Mouse (Mus musculus): ENCODE results near the gene Eno1. TPM values are rescaled to one million over a fixed set of nuclear protein-coding genes. Genes with fewer than 3 reads are reported as not detected.
A peak's percentile ranks its signal among the peaks of the same experiment; 100 is the strongest.

The Eno1 gene
- polyA plus RNA-seq (2015; fragmentation: Nextera tagmentation; extraction: Ambion mirVana) = 783 and 784 TPM in 2 replicates

DNA sequence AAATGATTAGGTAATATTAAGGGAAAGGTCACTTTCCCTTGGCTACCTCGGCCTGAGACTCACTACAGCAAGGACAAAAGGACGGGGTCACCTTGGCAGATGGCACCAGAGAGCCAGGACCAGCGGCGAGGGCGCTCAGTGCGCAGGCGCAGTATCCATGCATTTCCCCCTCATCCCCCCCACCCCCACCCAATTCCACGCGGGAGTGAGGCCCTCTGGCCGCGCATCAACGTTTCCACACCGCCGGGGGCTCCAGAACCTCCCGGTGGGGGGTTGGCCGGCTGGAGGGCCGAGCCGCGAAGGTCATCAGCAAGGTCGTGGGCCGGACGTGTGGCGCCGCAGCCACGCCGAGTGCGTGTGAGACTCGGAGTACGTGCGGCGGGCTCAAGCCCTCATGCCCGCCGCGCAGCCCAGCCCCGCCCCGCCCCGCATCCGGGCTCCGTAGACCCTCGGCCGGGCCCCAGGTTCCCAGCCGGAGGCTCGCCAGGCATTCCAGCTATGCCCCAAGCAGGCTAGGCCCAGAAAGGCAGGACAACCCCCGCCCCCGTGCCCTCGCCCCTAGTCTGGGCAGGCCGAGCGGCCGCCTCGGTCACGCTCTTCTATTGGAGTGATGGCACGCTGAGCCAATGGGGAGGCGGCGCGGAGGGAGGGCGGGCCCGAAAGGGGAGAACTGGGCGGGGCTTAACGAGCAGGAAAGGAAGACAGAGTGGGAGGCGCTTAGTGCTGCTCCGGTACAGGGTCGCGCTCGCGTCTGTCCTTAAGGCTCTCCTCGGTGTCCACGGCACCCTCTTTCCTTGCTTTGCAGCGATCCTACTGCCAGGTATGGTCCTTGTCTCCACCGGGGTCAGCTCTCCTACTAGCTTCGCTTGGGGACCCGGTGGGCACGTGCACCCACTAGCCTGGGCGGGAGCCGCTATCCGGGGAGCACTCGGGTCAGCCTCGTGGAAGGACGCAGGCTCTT, at the start of gene Eno1:
Gene Eno1 (plus strand): TSS at position 201 of the 961 bp plus-strand sequence.
- H3K27ac ChIP-seq = peak within 1 kb of the TSS; percentile 87
- H3K4me3 ChIP-seq (replicated peaks) = peak within 1 kb of the TSS; percentile 90
- WGBS (ENCODE audit: insufficient replicate concordance) = under 1% methylated on average over 78 of the region's 78 CpGs
- DNase-seq (peak; percentile 95), ATAC-seq (ENCODE audit: low read depth) (peak; percentile 93)
- H3K4me2 ChIP-seq = peak within 1 kb of the TSS; percentile 98
- H3K9ac ChIP-seq = peak within 1 kb of the TSS; percentile 90
- peaks cover 27% of the 10 kb centered on the region for H3K36me3 ChIP-seq
- no peaks in the 10 kb centered on the region for H3K27me3 ChIP-seq
- H3K4me1 ChIP-seq (replicated peaks) = peaks cover 66% of the 10 kb centered on the region
- H3K9me3 ChIP-seq (replicated peaks) = no peaks in the 10 kb centered on the region

DNA sequence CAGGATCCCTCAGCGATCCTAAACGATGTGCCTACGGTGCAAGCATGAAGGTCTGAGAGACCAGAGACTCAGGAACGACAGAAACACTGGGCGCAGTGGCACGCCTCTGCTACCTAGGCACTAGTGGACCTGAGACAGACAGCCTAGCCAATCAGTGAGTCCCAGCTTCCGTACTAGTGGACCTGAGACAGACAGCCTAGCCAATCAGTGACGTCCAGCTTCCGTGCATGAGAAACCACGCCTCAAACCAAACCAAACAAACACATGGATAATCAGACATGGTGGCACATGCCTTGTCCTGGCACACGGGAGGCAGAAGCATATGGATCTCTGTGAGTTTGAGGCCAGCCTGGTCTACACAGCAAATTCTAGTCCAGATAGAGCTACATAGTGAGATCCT, 48.3 kb upstream of the Eno1 start:
- Histone ChIP-seq H3K4me1 (replicated peaks) (no peaks in the 10 kb centered on the region), H3K9ac (no peak overlapping the region), H3K27me3 (no peaks in the 10 kb centered on the region), H3K4me3 (replicated peaks) (no peak overlapping the region), H3K9me3 (replicated peaks) (no peaks in the 10 kb centered on the region), H3K4me2 (peak overlapping the region; percentile 13; the same call in 1 of the 2 replicates), H3K27ac (no peak overlapping the region), H3K36me3 (no peaks in the 10 kb centered on the region)
- DNase-seq = peak; percentile 26
- ATAC-seq (ENCODE audit: low read depth) = peak; percentile 64
- WGBS (ENCODE audit: insufficient replicate concordance) = 35% methylated on average over 11 of the region's 11 CpGs

DNA sequence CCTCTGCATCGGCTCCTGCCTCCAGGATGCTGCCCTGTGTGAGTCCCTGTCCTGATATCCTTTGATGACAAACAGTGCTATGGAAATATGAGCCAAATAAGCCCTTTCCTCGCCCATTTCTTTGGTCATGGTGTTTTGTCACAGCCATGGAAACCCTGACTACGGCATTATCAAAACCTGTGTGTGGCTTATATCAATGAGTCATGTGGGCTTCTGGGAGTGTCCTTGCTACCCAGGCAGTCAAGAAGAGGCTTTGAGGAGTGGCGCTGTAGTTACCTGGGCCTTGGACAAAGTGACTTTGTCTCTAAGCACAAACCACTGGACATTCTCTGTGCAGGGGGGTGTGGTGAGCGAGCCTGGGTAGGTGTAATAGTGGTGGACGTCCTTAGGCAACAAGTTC, 44.3 kb upstream of the Eno1 start:
- no peak for ATAC-seq (ENCODE audit: low read depth)

DNA sequence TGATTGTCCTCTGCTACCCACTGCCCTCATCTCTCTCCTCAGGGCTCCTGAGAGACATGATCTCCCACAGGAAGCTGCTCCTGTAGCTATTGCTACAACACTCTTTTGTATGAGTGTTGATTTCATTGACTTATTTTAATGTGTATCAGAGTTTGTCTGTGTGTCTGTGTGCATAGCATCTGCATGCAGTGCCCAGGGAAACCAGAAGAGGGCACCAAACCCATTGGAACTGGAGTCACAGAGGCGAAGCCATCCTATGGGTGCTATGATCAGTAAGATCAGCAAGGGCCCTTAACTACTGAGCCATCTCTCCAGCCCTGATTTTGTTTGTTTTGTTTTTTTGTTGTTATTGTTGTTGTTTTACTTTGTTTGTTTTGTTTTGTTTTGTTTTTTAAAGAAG, 42.6 kb upstream of the Eno1 start:
- no peaks in the 10 kb centered on the region for H3K4me1 ChIP-seq (replicated peaks)
- no peak overlapping the region for H3K27ac ChIP-seq
- no peak overlapping the region for H3K9ac ChIP-seq
- no peaks in the 10 kb centered on the region for H3K9me3 ChIP-seq (replicated peaks)
- no peaks in the 10 kb centered on the region for H3K27me3 ChIP-seq
- DNase-seq = no peak
- no peak overlapping the region for H3K4me2 ChIP-seq
- WGBS (ENCODE audit: insufficient replicate concordance) = 21% methylated on average over 1 of the region's 1 CpGs
- no peak overlapping the region for H3K4me3 ChIP-seq (replicated peaks)
- no peaks in the 10 kb centered on the region for H3K36me3 ChIP-seq
- no peak for ATAC-seq (ENCODE audit: low read depth)

More for the DNA sequence above, 44.3 kb upstream of the Eno1 start:
- no peaks in the 10 kb centered on the region for H3K36me3 ChIP-seq
- no peak overlapping the region for H3K27ac ChIP-seq
- no peak overlapping the region for H3K9ac ChIP-seq
- DNase-seq = no peak
- no peak overlapping the region for H3K4me2 ChIP-seq
- 65% methylated on average over 6 of the region's 6 CpGs for WGBS (ENCODE audit: insufficient replicate concordance)
- H3K4me1 ChIP-seq (replicated peaks) = no peaks in the 10 kb centered on the region
- H3K9me3 ChIP-seq (replicated peaks) = no peaks in the 10 kb centered on the region
- H3K27me3 ChIP-seq = no peaks in the 10 kb centered on the region
- H3K4me3 ChIP-seq (replicated peaks) = no peak overlapping the region

DNA sequence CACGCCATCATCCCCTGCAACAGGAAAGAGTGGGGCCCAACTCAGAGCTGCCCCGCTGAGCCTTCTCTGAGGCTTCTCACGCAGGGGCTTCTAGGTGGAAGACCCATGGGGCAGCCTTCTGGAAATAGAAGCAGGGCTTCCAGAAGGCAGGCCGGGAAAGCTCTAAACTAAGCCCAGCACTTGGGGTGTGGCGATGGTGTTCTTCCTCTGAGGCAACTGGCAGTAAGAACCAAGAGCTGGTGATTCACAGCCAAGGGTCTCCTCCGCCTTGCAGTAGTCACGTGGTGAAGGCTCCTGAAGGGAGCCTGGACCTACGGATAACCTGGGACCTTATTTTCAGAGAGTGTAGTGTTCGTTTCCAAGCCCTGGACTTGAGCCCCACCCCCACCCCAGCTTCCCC, 38.3 kb upstream of the Eno1 start:
- 53% methylated on average over 9 of the region's 9 CpGs for WGBS (ENCODE audit: insufficient replicate concordance)
- Histone ChIP-seq H3K4me3 (replicated peaks) (no peak overlapping the region), H3K9me3 (replicated peaks) (no peaks in the 10 kb centered on the region), H3K36me3 (no peaks in the 10 kb centered on the region), H3K27ac (no peak overlapping the region), H3K27me3 (no peaks in the 10 kb centered on the region), H3K4me2 (no peak overlapping the region), H3K4me1 (replicated peaks) (no peaks in the 10 kb centered on the region; the same call in 1 of the 2 replicates), H3K9ac (no peak overlapping the region)
- ATAC-seq (ENCODE audit: low read depth) (no peak), DNase-seq (no peak)

DNA sequence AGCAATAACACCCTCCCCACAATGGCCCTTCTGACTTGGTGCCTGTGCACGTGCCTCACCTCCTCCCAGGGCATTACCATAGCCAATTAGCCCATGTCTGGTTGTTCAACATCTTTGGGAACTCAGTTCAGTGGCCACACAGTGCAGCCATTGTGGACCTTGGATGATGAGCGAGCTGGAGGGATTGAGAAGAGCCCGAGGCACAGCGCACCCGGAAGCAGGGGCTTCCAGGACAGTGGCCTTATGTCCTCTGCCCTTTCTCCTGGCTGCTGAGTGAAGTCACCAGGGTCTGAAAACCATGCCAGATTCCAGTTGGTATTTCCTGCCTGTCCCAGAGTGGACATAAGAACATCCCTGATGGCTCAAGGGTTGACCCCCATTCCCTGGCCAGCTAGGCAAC, 35.3 kb upstream of the Eno1 start, which contains the start of gene Car6:
Gene Car6 (minus strand): TSS at position 101 of the 400 bp plus-strand sequence.
- 66% methylated on average over 5 of the region's 5 CpGs for WGBS (ENCODE audit: insufficient replicate concordance)
- Histone ChIP-seq H3K27ac (no peak within 1 kb of the TSS), H3K9ac (no peak within 1 kb of the TSS), H3K4me1 (replicated peaks) (no peaks in the 10 kb centered on the region; the same call in 1 of the 2 replicates), H3K9me3 (replicated peaks) (no peaks in the 10 kb centered on the region), H3K4me2 (no peak within 1 kb of the TSS), H3K27me3 (no peaks in the 10 kb centered on the region), H3K36me3 (no peaks in the 10 kb centered on the region), H3K4me3 (replicated peaks) (no peak within 1 kb of the TSS)
- no peak for ATAC-seq (ENCODE audit: low read depth)
- DNase-seq = no peak

DNA sequence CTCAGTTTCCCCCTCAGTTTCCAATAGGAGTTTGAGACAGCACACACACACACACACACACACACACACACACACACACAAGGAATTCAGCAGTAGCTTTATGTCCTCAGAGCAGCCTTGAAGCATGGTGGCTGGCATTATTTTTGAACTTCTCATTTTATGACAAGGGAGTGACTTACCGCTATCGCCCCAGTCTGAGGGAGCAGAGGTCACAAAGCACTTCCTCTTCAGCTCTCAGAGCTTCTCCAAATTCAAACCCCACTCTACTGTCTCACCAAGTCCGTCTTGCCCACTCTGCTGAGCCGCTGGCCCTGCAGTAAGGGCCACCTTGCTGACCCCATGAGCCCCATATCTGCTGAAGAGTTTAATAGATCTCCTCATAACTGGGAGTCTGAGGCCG, 33.8 kb upstream of the Eno1 start:
- Histone ChIP-seq H3K4me2 (no peak overlapping the region), H3K9ac (no peak overlapping the region), H3K27ac (no peak overlapping the region), H3K4me1 (replicated peaks) (no peaks in the 10 kb centered on the region; the same call in 1 of the 2 replicates), H3K9me3 (replicated peaks) (no peaks in the 10 kb centered on the region), H3K27me3 (no peaks in the 10 kb centered on the region), H3K36me3 (no peaks in the 10 kb centered on the region), H3K4me3 (replicated peaks) (no peak overlapping the region)
- no peak for DNase-seq
- no peak for ATAC-seq (ENCODE audit: low read depth)
- 25% methylated on average over 5 of the region's 5 CpGs for WGBS (ENCODE audit: insufficient replicate concordance)

DNA sequence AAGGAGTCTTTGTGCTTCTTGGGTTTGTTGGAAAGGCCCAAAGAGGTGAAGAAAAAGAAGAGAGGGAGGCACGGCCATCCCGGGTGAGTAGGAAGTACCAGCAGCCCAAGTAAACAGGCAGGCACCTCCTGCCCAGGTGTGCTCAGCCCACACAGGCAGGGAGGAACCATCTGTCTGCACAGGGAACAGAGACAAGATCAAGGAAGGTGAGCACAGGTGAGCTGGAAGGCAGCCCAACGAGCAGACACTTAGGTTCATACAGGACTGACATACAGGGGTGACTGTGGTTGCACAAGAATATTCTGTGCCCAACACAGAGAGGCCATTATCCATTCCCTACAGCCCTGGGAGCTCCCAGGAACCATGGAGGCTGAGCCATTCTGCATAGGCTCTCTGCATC, 31.6 kb upstream of the Eno1 start:
- no peaks in the 10 kb centered on the region; the same call in 1 of the 2 replicates for H3K4me1 ChIP-seq (replicated peaks)
- no peaks in the 10 kb centered on the region for H3K27me3 ChIP-seq
- H3K9me3 ChIP-seq (replicated peaks) = no peaks in the 10 kb centered on the region
- H3K9ac ChIP-seq = no peak overlapping the region
- 63% methylated on average over 3 of the region's 3 CpGs for WGBS (ENCODE audit: insufficient replicate concordance)
- H3K36me3 ChIP-seq = no peaks in the 10 kb centered on the region
- no peak overlapping the region for H3K4me3 ChIP-seq (replicated peaks)
- no peak overlapping the region for H3K4me2 ChIP-seq
- no peak overlapping the region for H3K27ac ChIP-seq
- ATAC-seq (ENCODE audit: low read depth) = no peak
- DNase-seq = no peak

DNA sequence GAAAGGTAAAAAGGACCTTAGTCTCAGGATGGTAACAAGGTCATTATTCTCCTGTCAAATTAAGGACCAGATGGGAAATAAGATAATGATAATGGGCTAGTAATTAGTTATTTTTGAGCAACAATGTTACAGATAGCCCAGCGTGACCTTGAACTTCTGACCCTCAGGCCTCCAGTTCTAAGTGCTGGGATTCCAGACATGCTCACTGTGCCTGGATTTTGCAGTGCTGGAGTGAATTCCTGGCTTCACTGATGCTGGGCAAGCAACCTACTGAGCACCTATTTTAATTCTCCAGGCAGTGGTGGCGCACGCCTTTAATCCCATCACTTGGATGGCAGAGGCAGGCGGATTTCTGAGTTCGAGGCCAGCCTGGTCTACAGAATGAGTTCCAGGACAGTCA, 26.8 kb upstream of the Eno1 start:
- Histone ChIP-seq H3K9ac (no peak overlapping the region), H3K9me3 (replicated peaks) (no peaks in the 10 kb centered on the region), H3K4me1 (replicated peaks) (peaks cover 9% of the 10 kb centered on the region), H3K36me3 (no peaks in the 10 kb centered on the region), H3K4me2 (no peak overlapping the region), H3K27me3 (no peaks in the 10 kb centered on the region), H3K27ac (no peak overlapping the region), H3K4me3 (replicated peaks) (no peak overlapping the region)
- DNase-seq (no peak), ATAC-seq (ENCODE audit: low read depth) (no peak)
- WGBS (ENCODE audit: insufficient replicate concordance) = 81% methylated on average over 5 of the region's 5 CpGs

DNA sequence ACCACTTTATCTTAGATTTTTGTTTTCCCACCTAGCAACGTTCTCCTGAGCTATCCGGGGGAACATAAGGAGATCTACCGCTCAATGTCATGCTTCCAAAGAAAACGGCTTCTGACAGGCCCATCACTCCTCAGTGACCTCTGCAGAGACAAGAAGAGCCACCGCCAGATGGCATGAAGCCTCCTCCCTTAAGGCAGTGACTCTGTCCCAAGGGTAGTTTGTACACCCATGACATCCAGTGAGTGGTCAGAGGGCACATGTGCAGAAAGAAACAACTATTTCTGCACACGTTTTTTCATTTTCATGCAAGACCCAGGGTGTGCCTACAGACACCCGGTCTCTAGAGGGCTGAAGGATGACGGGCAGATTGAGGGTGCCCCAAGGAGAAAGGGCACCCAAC, 26.2 kb upstream of the Eno1 start:
- DNase-seq = no peak
- Histone ChIP-seq H3K4me2 (no peak overlapping the region), H3K27ac (no peak overlapping the region), H3K9ac (no peak overlapping the region), H3K9me3 (replicated peaks) (no peaks in the 10 kb centered on the region), H3K36me3 (no peaks in the 10 kb centered on the region), H3K27me3 (no peaks in the 10 kb centered on the region), H3K4me3 (replicated peaks) (no peak overlapping the region), H3K4me1 (replicated peaks) (peaks cover 9% of the 10 kb centered on the region)
- no peak for ATAC-seq (ENCODE audit: low read depth)
- WGBS (ENCODE audit: insufficient replicate concordance) = 73% methylated on average over 8 of the region's 8 CpGs

DNA sequence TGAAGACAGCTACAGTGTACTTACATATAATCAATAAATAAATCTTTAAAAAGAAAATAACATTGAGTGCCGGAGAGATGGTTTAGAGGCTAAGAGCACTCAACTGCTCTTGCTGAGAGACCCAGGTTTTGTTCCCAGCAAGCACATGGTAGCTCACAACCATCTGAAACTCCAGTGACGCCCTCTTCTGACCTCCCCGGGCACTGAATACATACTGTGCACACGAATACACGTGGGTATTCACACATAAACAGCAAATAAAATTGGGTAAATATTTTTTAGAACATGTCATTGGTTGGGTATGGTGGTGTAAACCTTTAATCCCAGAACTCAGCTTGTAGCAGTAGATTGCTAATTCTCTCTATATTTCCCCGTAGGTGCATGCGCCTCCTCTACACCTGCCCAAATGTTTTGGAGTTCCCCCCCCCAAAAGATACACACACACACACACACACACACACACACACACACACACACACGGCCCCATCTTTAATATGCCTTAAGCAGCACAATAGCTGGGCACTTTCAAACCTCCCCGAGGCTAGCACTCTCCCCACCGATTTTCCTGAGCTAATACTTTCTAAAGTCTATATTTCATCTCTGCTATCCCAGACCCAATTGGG, 24.5 kb upstream of the Eno1 start:
- Histone ChIP-seq H3K4me2 (peak overlapping the region; percentile 67), H3K27ac (peak overlapping the region; percentile 6; the same call in 1 of the 2 replicates), H3K9me3 (replicated peaks) (no peaks in the 10 kb centered on the region), H3K4me3 (replicated peaks) (peak overlapping the region; percentile 49), H3K27me3 (no peaks in the 10 kb centered on the region), H3K36me3 (no peaks in the 10 kb centered on the region), H3K4me1 (replicated peaks) (peaks cover 15% of the 10 kb centered on the region), H3K9ac (peak overlapping the region; percentile 58)
- no peak for DNase-seq
- ATAC-seq (ENCODE audit: low read depth) = no peak
- 33% methylated on average over 10 of the region's 10 CpGs for WGBS (ENCODE audit: insufficient replicate concordance)

Measured in liver, embryonic 13.5 days (tissue).